Mouse (Mus musculus): ENCODE results near the gene Aldoart2. TPM values are rescaled to one million over a fixed set of nuclear protein-coding genes. Genes with fewer than 3 reads are reported as not detected.

Aldoart2 gene
- polyA plus RNA-seq, 1 experiment from 2014 or later, result not detected

DNA sequence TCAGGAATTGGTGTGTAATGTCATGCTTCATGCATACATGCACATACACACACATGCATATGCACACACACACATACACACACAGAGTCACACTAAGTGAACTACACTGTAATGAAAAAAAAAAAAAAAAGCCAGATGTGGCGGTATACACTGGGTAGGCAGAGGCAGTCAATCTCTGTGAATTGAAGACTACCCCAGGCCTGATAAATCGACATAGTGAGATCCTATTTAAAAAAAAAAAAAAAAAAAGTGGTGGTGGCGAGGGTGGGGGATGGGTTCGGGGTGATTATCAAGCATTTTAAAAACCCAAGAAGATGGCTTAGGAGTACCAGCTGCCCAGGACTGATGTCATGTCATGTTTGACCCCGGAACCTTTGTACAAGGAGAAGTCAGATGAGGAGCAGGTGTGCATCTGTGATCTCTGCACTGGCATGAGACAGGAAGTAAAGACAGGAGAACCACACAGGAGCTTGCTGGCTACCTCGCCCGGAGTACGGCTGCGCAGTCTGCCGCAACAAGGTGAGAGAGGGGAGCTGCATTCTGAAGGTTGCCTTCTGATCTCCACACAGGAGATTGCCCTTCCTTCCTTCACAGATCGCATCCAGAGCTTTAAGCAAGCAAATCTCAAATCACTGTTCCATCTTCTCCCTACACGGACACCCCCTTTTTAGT, 5.7 kb upstream of the Aldoart2 start:
- 85% methylated on average over 12 of the region's 12 CpGs for WGBS
- Histone ChIP-seq H3K4me3 (ENCODE audit: low read depth, low read length) (no peak overlapping the region), H3K9me3 (ENCODE audit: control insufficient read depth, low read length) (no peaks in the 10 kb centered on the region), H3K27me3 (ENCODE audit: control insufficient read depth, insufficient read depth, low read length) (no peaks in the 10 kb centered on the region), H3K4me1 (ENCODE audit: control insufficient read depth, insufficient read depth, low read length) (peaks cover 5% of the 10 kb centered on the region), H3K36me3 (ENCODE audit: control insufficient read depth, insufficient read depth, low read length) (no peaks in the 10 kb centered on the region), H3K4me2 (no peak overlapping the region), H3K9ac (ENCODE audit: low read length) (no peak overlapping the region), H3K27ac (ENCODE audit: low read depth, low read length) (no peak overlapping the region)
- DNase-seq (ENCODE audit: low spot score, missing footprints) (no peak), ATAC-seq (ENCODE audit: low FRiP score) (no peak)

DNA sequence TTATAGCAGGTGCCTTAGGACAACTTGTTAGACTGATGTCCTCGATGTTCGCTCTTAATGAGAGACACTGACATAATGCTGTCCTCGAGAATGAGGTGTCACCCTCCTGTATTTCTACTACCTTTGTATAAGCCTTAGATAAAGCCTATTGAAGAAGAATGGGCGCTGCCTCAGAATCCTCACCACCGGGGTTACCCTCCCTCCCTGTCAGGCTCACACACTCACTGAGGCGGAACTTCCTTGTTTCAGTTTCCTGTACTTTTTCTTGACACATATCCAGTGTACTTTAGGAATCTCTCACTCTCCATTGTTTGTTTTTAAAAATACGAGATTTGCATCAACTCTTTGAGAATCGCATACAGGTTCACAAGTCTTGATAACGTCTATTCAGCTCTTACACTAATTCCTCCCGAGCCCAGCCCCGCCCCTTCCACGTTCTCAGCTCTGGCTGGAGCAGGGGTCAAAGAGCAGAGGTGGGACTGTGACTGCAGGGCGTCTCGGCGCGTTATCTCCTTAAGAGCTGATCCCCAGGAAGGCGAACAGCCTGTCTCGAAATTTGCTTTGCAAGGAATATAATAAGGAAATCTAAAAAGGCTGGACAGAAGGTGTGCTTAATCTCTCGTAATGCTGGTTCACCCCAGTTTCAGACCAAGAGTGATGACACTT, 4.9 kb upstream of the Aldoart2 start:
- Histone ChIP-seq H3K27ac (ENCODE audit: low read depth, low read length) (no peak overlapping the region), H3K4me2 (peak overlapping the region; percentile 34), H3K4me3 (ENCODE audit: low read depth, low read length) (peak overlapping the region; percentile 21), H3K9me3 (ENCODE audit: control insufficient read depth, low read length) (no peaks in the 10 kb centered on the region), H3K9ac (ENCODE audit: low read length) (peak overlapping the region; percentile 31; the same call in 1 of the 2 replicates), H3K27me3 (ENCODE audit: control insufficient read depth, insufficient read depth, low read length) (no peaks in the 10 kb centered on the region), H3K36me3 (ENCODE audit: control insufficient read depth, insufficient read depth, low read length) (no peaks in the 10 kb centered on the region), H3K4me1 (ENCODE audit: control insufficient read depth, insufficient read depth, low read length) (peaks cover 5% of the 10 kb centered on the region)
- DNase-seq (ENCODE audit: low spot score, missing footprints) (peak; percentile 87), ATAC-seq (ENCODE audit: low FRiP score) (no peak)
- WGBS, result 8% methylated on average over 19 of the region's 19 CpGs

DNA sequence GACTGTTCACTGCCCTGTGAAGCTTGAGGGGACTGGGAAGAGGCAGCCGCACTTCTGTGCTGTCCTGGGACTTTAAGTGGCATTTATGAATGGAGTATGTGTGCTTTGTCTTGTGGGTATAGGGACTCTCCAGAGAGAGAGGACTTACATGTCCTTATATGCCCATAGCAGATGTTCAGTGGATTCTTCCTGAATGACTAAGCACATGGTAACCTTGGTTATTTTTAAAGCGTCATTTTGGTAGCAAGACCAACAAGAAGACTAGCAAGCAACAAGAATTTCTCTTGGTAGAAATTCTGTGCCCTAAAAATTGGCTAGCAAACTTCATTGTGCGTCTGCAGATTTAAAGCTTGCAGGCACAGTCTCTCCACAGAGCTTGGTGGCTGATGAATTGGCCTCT, 1.3 kb upstream of the Aldoart2 start:
- 93% methylated on average over 3 of the region's 3 CpGs for WGBS

DNA sequence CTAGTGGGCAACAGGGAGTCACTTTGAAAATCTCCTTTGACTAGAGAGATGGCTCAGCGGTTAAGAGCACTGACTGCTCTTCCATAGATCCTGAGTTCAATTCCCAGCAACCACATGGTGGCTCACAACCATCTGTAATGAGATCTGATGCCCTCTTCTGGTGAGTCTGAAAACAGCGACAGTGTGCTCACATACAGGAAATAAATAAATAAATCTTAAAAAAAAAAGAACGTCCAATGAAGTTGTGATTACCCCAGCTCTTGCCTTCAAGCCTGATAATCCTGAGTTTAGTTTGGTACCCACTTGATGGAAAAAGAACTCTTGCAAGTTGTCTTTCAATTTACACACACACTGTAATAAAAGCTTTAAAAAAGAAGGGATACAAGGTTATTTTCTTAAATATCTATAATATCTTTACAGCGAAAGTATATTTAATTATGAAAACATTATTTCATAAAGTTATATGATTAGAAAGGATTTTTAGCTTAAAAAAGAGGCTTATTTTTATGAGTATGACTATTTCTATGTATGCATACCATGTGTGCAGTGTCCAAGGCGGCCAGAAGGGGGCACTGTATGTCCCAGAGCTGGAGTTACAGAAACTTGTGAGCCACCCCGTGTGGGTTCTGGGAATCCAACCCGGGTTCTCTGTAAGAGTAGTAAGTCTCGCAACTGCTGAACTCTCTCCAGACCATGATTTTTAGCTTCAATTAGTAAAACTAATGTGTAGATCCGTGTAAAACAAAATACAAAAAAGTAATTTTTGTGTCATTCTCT, 664 bp upstream of the Aldoart2 start:
- Histone ChIP-seq H3K4me2 (no peak overlapping the region), H3K27me3 (ENCODE audit: control insufficient read depth, insufficient read depth, low read length) (no peaks in the 10 kb centered on the region), H3K4me3 (ENCODE audit: low read depth, low read length) (no peak overlapping the region), H3K9me3 (ENCODE audit: control insufficient read depth, low read length) (no peaks in the 10 kb centered on the region), H3K9ac (ENCODE audit: low read length) (no peak overlapping the region), H3K4me1 (ENCODE audit: control insufficient read depth, insufficient read depth, low read length) (peaks cover 5% of the 10 kb centered on the region), H3K36me3 (ENCODE audit: control insufficient read depth, insufficient read depth, low read length) (no peaks in the 10 kb centered on the region), H3K27ac (ENCODE audit: low read depth, low read length) (no peak overlapping the region)
- DNase-seq (ENCODE audit: low spot score, missing footprints), result no peak
- no peak for ATAC-seq (ENCODE audit: low FRiP score)
- WGBS, result 90% methylated on average over 9 of the region's 9 CpGs

More for the DNA sequence above, 1.3 kb upstream of the Aldoart2 start:
- Histone ChIP-seq H3K27ac (ENCODE audit: low read depth, low read length) (no peak overlapping the region), H3K4me1 (ENCODE audit: control insufficient read depth, insufficient read depth, low read length) (peaks cover 5% of the 10 kb centered on the region), H3K4me3 (ENCODE audit: low read depth, low read length) (no peak overlapping the region), H3K36me3 (ENCODE audit: control insufficient read depth, insufficient read depth, low read length) (no peaks in the 10 kb centered on the region), H3K9me3 (ENCODE audit: control insufficient read depth, low read length) (no peaks in the 10 kb centered on the region), H3K9ac (ENCODE audit: low read length) (no peak overlapping the region), H3K4me2 (no peak overlapping the region), H3K27me3 (ENCODE audit: control insufficient read depth, insufficient read depth, low read length) (no peaks in the 10 kb centered on the region)
- ATAC-seq (ENCODE audit: low FRiP score) (no peak), DNase-seq (ENCODE audit: low spot score, missing footprints) (no peak)

DNA sequence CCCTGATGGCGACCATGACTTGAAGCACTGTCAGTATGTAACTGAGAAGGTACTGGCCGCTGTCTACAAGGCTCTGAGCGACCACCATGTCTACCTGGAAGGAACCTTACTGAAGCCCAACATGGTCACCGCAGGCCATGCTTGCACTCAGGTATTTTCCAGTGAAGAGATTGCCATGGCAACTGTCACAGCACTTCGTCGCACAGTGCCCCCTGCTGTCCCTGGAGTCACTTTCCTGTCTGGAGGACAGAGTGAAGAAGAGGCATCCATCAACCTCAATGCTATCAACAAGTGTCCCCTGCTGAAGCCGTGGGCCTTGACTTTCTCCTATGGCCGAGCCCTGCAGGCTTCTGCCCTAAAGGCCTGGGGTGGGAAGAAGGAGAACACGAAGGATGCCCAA, 828 bp downstream of the Aldoart2 start:
- Histone ChIP-seq H3K9me3 (ENCODE audit: control insufficient read depth, low read length) (no peaks in the 10 kb centered on the region), H3K4me1 (ENCODE audit: control insufficient read depth, insufficient read depth, low read length) (no peaks in the 10 kb centered on the region), H3K4me3 (ENCODE audit: low read depth, low read length) (no peak overlapping the region), H3K27ac (ENCODE audit: low read depth, low read length) (no peak overlapping the region), H3K9ac (ENCODE audit: low read length) (no peak overlapping the region), H3K4me2 (no peak overlapping the region), H3K36me3 (ENCODE audit: control insufficient read depth, insufficient read depth, low read length) (no peaks in the 10 kb centered on the region), H3K27me3 (ENCODE audit: control insufficient read depth, insufficient read depth, low read length) (no peaks in the 10 kb centered on the region)
- DNase-seq (ENCODE audit: low spot score, missing footprints) (no peak), ATAC-seq (ENCODE audit: low FRiP score) (no peak)
- WGBS, result 80% methylated on average over 9 of the region's 9 CpGs

DNA sequence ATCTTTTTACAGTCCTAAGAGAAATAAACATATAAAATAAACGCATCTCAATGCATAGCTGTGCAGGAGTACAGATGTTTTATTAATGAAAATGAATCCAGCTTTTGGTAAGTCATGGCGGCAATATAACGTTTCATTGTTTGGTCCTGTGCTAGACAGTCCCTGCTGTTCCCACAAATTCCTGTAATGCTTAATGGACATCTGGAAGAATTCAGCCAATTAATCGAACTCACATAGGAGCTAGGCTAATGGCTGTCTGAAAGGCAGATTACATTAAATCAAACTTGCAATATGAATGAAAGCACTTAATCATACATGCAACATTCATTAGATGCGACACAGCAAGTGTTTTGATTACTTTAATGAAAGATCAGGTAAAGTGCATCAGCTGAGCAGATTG, 1.8 kb downstream of the Aldoart2 start:
- Histone ChIP-seq H3K27ac (ENCODE audit: low read depth, low read length) (no peak overlapping the region), H3K4me3 (ENCODE audit: low read depth, low read length) (no peak overlapping the region), H3K4me1 (ENCODE audit: control insufficient read depth, insufficient read depth, low read length) (no peaks in the 10 kb centered on the region), H3K27me3 (ENCODE audit: control insufficient read depth, insufficient read depth, low read length) (no peaks in the 10 kb centered on the region), H3K4me2 (no peak overlapping the region), H3K9me3 (ENCODE audit: control insufficient read depth, low read length) (no peaks in the 10 kb centered on the region), H3K9ac (ENCODE audit: low read length) (no peak overlapping the region), H3K36me3 (ENCODE audit: control insufficient read depth, insufficient read depth, low read length) (no peaks in the 10 kb centered on the region)
- DNase-seq (ENCODE audit: low spot score, missing footprints), result no peak
- ATAC-seq (ENCODE audit: low FRiP score), result no peak
- 82% methylated on average over 5 of the region's 5 CpGs for WGBS

DNA sequence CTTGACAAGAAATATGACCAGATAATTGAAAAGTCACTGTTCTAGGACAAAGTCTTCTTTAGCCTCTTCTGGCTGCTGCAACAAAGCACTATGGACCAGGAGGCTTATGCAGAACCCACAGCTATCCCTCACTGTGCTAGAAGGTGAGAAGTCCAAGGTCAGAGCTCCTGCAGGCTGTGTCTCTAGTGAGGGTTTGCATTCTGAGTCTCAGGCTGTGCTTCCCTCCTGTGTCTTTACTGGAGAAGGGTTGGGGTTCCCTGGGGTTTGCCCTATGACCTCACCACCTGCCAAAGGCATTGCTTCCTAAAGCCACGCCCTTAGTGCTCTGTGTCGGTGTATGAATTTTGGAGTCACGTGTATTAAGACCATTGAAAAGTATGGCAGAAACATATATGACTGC, 3.4 kb downstream of the Aldoart2 start:
- no peaks in the 10 kb centered on the region for H3K9me3 ChIP-seq (ENCODE audit: control insufficient read depth, low read length)
- no peaks in the 10 kb centered on the region for H3K27me3 ChIP-seq (ENCODE audit: control insufficient read depth, insufficient read depth, low read length)
- no peak overlapping the region for H3K4me3 ChIP-seq (ENCODE audit: low read depth, low read length)
- H3K9ac ChIP-seq (ENCODE audit: low read length), result no peak overlapping the region
- H3K27ac ChIP-seq (ENCODE audit: low read depth, low read length), result no peak overlapping the region
- H3K36me3 ChIP-seq (ENCODE audit: control insufficient read depth, insufficient read depth, low read length), result no peaks in the 10 kb centered on the region
- DNase-seq (ENCODE audit: low spot score, missing footprints) (no peak), ATAC-seq (ENCODE audit: low FRiP score) (no peak)
- H3K4me1 ChIP-seq (ENCODE audit: control insufficient read depth, insufficient read depth, low read length), result no peaks in the 10 kb centered on the region
- H3K4me2 ChIP-seq, result no peak overlapping the region
- WGBS, result 85% methylated on average over 3 of the region's 3 CpGs

DNA sequence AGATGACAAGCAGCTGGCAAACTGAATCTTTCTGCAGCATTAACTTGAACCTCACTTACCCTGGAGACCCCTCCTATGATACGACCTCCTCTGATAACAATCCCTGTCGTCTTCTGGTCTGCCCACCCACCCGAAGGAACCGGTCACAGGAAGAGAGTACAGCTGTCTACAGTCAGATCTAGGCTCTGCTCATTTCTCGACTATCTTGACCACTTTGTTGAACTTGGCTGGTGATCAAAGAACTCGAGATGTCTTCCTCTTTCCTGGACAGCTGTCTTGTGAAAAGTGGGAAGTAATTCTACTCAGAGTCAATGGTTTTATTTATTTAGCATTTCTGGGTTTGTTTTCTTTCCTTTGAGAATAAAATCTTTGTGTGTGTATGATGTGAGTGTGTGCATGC, 4.6 kb downstream of the Aldoart2 start:
- H3K4me1 ChIP-seq (ENCODE audit: control insufficient read depth, insufficient read depth, low read length), result peaks cover 3% of the 10 kb centered on the region
- WGBS, result 83% methylated on average over 6 of the region's 6 CpGs
- ATAC-seq (ENCODE audit: low FRiP score), result no peak

DNA sequence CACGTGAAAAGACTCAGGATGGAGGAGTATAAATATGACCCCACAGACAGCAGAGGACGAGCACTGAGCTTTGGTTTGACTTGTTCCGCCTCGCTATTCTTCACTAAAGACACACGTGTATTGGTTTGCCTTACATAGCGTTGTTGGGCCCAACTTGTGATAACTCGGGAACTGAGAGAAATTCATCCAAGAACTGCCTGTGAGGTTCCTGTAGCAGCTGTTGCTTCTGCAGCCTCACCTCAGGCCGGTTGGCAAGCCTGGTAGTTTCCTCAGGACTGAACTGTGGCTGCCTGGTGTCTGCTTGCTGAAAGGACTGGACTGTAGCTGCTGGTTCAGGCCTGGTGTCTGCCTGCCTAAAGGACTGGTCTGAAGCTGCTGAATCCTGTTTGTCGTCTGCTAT, 5.6 kb downstream of the Aldoart2 start:
- H3K27me3 ChIP-seq (ENCODE audit: control insufficient read depth, insufficient read depth, low read length), result no peaks in the 10 kb centered on the region
- no peaks in the 10 kb centered on the region for H3K36me3 ChIP-seq (ENCODE audit: control insufficient read depth, insufficient read depth, low read length)
- no peaks in the 10 kb centered on the region for H3K9me3 ChIP-seq (ENCODE audit: control insufficient read depth, low read length)
- 89% methylated on average over 9 of the region's 9 CpGs for WGBS
- H3K9ac ChIP-seq (ENCODE audit: low read length), result no peak overlapping the region
- DNase-seq (ENCODE audit: low spot score, missing footprints) (no peak), ATAC-seq (ENCODE audit: low FRiP score) (no peak)
- H3K4me2 ChIP-seq, result no peak overlapping the region
- peaks cover 3% of the 10 kb centered on the region for H3K4me1 ChIP-seq (ENCODE audit: control insufficient read depth, insufficient read depth, low read length)
- H3K27ac ChIP-seq (ENCODE audit: low read depth, low read length), result no peak overlapping the region
- no peak overlapping the region for H3K4me3 ChIP-seq (ENCODE audit: low read depth, low read length)

More for the DNA sequence above, 4.6 kb downstream of the Aldoart2 start:
- H3K9ac ChIP-seq (ENCODE audit: low read length), result no peak overlapping the region
- DNase-seq (ENCODE audit: low spot score, missing footprints), result no peak
- no peaks in the 10 kb centered on the region for H3K9me3 ChIP-seq (ENCODE audit: control insufficient read depth, low read length)
- no peaks in the 10 kb centered on the region for H3K27me3 ChIP-seq (ENCODE audit: control insufficient read depth, insufficient read depth, low read length)
- H3K4me3 ChIP-seq (ENCODE audit: low read depth, low read length), result no peak overlapping the region
- no peaks in the 10 kb centered on the region for H3K36me3 ChIP-seq (ENCODE audit: control insufficient read depth, insufficient read depth, low read length)
- H3K4me2 ChIP-seq, result no peak overlapping the region
- H3K27ac ChIP-seq (ENCODE audit: low read depth, low read length), result no peak overlapping the region

Measured in midbrain, embryonic 11.5 days (tissue).